Mouse (Mus musculus) left cerebral cortex, postnatal 14 days (tissue): ENCODE measurements around the gene Vnn3. TPM values are rescaled to one million over a fixed set of nuclear protein-coding genes. Genes with fewer than 3 reads are reported as not detected.

Source experiments
- DNase-seq, 2 experiments: peaks; one replicate each; pipeline ENCODE4 v3.0.0; 2021 to 2022; ENCODE audit warnings: low spot score in 2 of 2, mixed read lengths in 1 of 2
- intact Hi-C: fragments of 180-260 bp; cut with DNase I; formaldehyde crosslinking; loops from one replicate; pipeline ENCODE4 v1.15.1; 2025
- total RNA-seq, 2 experiments: library from RNA; stranded (reverse); gene quantifications; 2 replicates each; pipeline ENCODE4 v1.2.3; 2021

The Vnn3 gene
- total RNA-seq, 2 experiments from 2014 or later = 0.19 TPM; not detected in 1

GRCm38 (mm10) chr10:23880695-23881094 lies 29.4 kb downstream of the Vnn3 start:
- intact Hi-C loops = no loop called here
- no peak for DNase-seq

GRCm38 (mm10) chr10:23884910-23885309 lies 33.6 kb downstream of the Vnn3 start:
- intact Hi-C loops = no loop called here
- no peak for DNase-seq

- DNase-seq = no peak
- intact Hi-C loops = no loop called here
Measured at GRCm38 (mm10) chr10:23886060-23886459, 34.8 kb downstream of the Vnn3 start.

GRCm38 (mm10) chr10:23892987-23893386 lies 41.7 kb downstream of the Vnn3 start:
- intact Hi-C loops = no loop called here

GRCm38 (mm10) chr10:23894601-23895349 lies 43.5 kb downstream of the Vnn3 start, which contains the start of gene Vnn1:
Vnn1 (plus strand) TSS chr10:23894688.
- DNase-seq = no peak
- intact Hi-C loops = no loop called here

More at GRCm38 (mm10) chr10:23892987-23893386, 41.7 kb downstream of the Vnn3 start:
- DNase-seq = no peak

- no peak for DNase-seq
- intact Hi-C loops = no loop called here
Measured at GRCm38 (mm10) chr10:23895376-23895775, 44.1 kb downstream of the Vnn3 start.

- intact Hi-C loops = no loop called here
- no peak for DNase-seq
Measured at GRCm38 (mm10) chr10:23901119-23901518, 49.9 kb downstream of the Vnn3 start.

GRCm38 (mm10) chr10:23905661-23906060 lies 54.4 kb downstream of the Vnn3 start:
- no peak for DNase-seq
- intact Hi-C loops = no loop called here

Other genes starting within 250 kb of the Vnn3 start
- 100 to 1,000 TPM; 222 to 226 TPM for gene Rps12, start 64.2 kb upstream of the Vnn3 start, total RNA-seq
- gene Slc18b1, start 54.5 kb upstream of the Vnn3 start, total RNA-seq = 10 to 100 TPM; 18.3 to 23.3 TPM
- under 1 TPM in 1 of 2 experiments, not detected in 1; 0.13 TPM for gene Vnn1, start 43.2 kb downstream of the Vnn3 start, total RNA-seq
- gene Taar1, start 68.9 kb downstream of the Vnn3 start, total RNA-seq = not detected
- not detected for gene Taar2, start 87.1 kb downstream of the Vnn3 start, total RNA-seq
- not detected for gene Taar3, start 98.1 kb downstream of the Vnn3 start, total RNA-seq
- not detected for gene Taar4, start 109.0 kb downstream of the Vnn3 start, total RNA-seq
- not detected for gene Taar5, start 119.2 kb downstream of the Vnn3 start, total RNA-seq
- gene Taar6, start 134.2 kb downstream of the Vnn3 start, total RNA-seq = not detected
- gene Taar7a, start 142.0 kb downstream of the Vnn3 start, total RNA-seq = not detected
- gene Taar7b, start 148.5 kb downstream of the Vnn3 start, total RNA-seq = not detected
- gene Taar7d, start 175.8 kb downstream of the Vnn3 start, total RNA-seq = not detected
- gene Taar7e, start 186.2 kb downstream of the Vnn3 start, total RNA-seq = not detected
- not detected for gene Taar7f, start 198.0 kb downstream of the Vnn3 start, total RNA-seq
- not detected for gene Taar8a, start 225.0 kb downstream of the Vnn3 start, total RNA-seq
- not detected for gene Taar8b, start 240.8 kb downstream of the Vnn3 start, total RNA-seq